Mouse (Mus musculus) heart, embryonic 12.5 days (tissue): ENCODE data around the gene Scgb1b7. TPM values are rescaled to one million over a fixed set of nuclear protein-coding genes. Genes with fewer than 3 reads are reported as not detected.
"Not testable (repeated sequence)": the region's sequence is repeated elsewhere in the genome, so short reads cannot be mapped to it uniquely, and the experiment has no call there.

Source experiments
- ATAC-seq: fragments of 200-750 bp; cut with Nextera tagmentation; 2 replicates; pipeline ENCODE4 v1.8.0; 2017; ENCODE audit warnings: moderate TSS enrichment, moderate library complexity; ENCODE audit not compliant: insufficient number of reproducible peaks, low FRiP score
- H3K27ac ChIP-seq: fragments of 300-500 bp; sonication (generic); 2 replicates; pipeline ENCODE4 v1.5.1; 2016; ENCODE audit warnings: mild to moderate bottlenecking, moderate library complexity; ENCODE audit not compliant: poor library complexity, severe bottlenecking
- H3K27me3 ChIP-seq: fragments of 300-500 bp; sonication (generic); replicated peaks from 2 replicates; pipeline ENCODE4 v1.6.1; 2016; ENCODE audit warnings: mild to moderate bottlenecking, moderate library complexity
- H3K36me3 ChIP-seq: fragments of 300-500 bp; sonication (generic); 2 replicates; pipeline ENCODE4 v1.6.1; 2016; ENCODE audit warnings: mild to moderate bottlenecking, moderate library complexity
- H3K4me1 ChIP-seq: fragments of 300-500 bp; sonication (generic); replicated peaks from 2 replicates; pipeline ENCODE4 v1.6.1; 2016; ENCODE audit warnings: mild to moderate bottlenecking
- H3K4me2 ChIP-seq: fragments of 300-500 bp; sonication (generic); 2 replicates; pipeline ENCODE4 v1.6.1; 2016; ENCODE audit warnings: mild to moderate bottlenecking, moderate library complexity
- H3K4me3 ChIP-seq: fragments of 300-500 bp; sonication (generic); 2 replicates; pipeline ENCODE4 v1.5.1; 2016; ENCODE audit warnings: mild to moderate bottlenecking
- H3K9ac ChIP-seq: fragments of 300-500 bp; sonication (generic); 2 replicates; pipeline ENCODE4 v1.6.1; 2016; ENCODE audit warnings: mild to moderate bottlenecking, moderate library complexity
- H3K9me3 ChIP-seq: fragments of 300-500 bp; sonication (generic); replicated peaks from 2 replicates; pipeline ENCODE4 v1.6.1; 2016; ENCODE audit warnings: mild to moderate bottlenecking, moderate library complexity
- WGBS: fragments of 180-500 bp; shearing (Covaris S2); methylation state at CpG from one replicate; pipeline ENCODE4 v1.1.7; 2016; 5-methylcytosine and 5-hydroxymethylcytosine counted together
- polyA plus RNA-seq: library from polyadenylated mRNA; unstranded; fragments of >200 nt; fragmentation: Nextera tagmentation; extraction: Ambion mirVana; gene quantifications from 2 replicates; pipeline ENCODE4 v1.2.1, GENCODE M21; 2016

Scgb1b7 gene
- not detected in 2 replicates for polyA plus RNA-seq

DNA sequence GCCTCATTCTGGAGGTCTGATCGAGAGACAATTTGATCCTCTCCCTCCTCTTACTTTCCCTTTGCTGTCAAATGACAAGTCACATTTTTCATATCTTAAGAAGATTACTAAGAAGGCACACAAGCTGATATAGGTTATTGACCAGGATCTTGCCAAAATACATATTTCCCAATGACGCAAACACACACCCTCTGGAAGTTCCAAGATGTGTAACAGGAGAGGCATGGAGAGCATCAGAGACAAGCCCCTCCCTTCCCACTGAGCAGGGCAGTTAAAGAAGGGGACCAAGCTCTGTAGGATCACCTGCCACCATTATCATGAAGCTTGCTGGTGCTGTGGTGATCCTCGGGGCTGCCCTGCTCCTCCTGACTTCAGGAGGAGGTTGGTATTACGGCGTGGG is at the start of gene Scgb1b7:
Gene Scgb1b7, plus strand, starts transcription at position 301 of the 400 bp plus-strand sequence.
- not testable (repeated sequence) for H3K4me3 ChIP-seq, H3K9me3 ChIP-seq, H3K36me3 ChIP-seq, H3K4me1 ChIP-seq, ATAC-seq, H3K4me2 ChIP-seq, H3K27ac ChIP-seq, H3K9ac ChIP-seq, H3K27me3 ChIP-seq
- 71% methylated on average over 5 of the region's 5 CpGs for WGBS

DNA sequence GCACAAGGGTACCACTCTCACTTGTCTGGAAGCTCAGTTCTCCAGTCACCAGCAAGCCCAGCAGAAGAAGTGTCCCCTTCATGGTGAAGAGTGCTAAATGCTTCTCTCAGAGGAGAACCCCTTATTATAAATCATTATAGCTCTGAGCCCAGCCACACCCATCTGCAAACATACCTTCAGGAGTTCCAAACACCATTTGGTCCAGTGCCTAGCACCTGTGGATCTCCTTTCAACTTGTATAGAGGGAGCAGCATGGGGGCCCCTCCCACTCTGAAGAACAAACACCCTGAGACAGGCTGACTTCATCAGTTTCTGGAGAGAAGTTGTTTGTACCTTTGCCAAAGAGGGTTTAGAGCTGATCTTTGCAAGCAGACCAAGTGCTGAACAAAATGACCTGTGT is 6.8 kb upstream of the Scgb1b7 start, which contains the start of gene Scgb2b7:
Gene Scgb2b7, minus strand, starts transcription at position 101 of the 400 bp plus-strand sequence.
- H3K27me3 ChIP-seq, H3K9me3 ChIP-seq, H3K4me2 ChIP-seq, H3K4me1 ChIP-seq, H3K27ac ChIP-seq, H3K4me3 ChIP-seq, H3K9ac ChIP-seq, ATAC-seq, H3K36me3 ChIP-seq: not testable (repeated sequence)

Other genes starting within 250 kb of the Scgb1b7 start
- gene Scgb2b7, start 6.9 kb upstream of the Scgb1b7 start, polyA plus RNA-seq, result not detected in 2 replicates